Mouse (Mus musculus) lung, embryonic 16.5 days (tissue): Measurements from ENCODE around the gene Klf12. TPM values are rescaled to one million over a fixed set of nuclear protein-coding genes. Genes with fewer than 3 reads are reported as not detected.

Experiments
- ATAC-seq: fragments of 200-750 bp; cut with Nextera tagmentation; 2 replicates; pipeline ENCODE4 v1.8.0; 2017; ENCODE audit warnings: low read depth, mild to moderate bottlenecking, moderate library complexity
- H3K27ac ChIP-seq: fragments of 300-500 bp; sonication (generic); 2 replicates; pipeline ENCODE4 v1.5.1; 2014; ENCODE audit warnings: mild to moderate bottlenecking, control low read depth, low read length
- H3K27me3 ChIP-seq: fragments of 300-500 bp; sonication (generic); 2 replicates; pipeline ENCODE4 v1.6.1; 2014; ENCODE audit warnings: low read depth, low read length, mixed read lengths; ENCODE audit not compliant: control insufficient read depth, insufficient read depth
- H3K36me3 ChIP-seq: fragments of 300-500 bp; sonication (generic); 2 replicates; pipeline ENCODE4 v1.6.1; 2014; ENCODE audit warnings: low read length; ENCODE audit not compliant: control insufficient read depth, insufficient read depth
- H3K4me1 ChIP-seq: fragments of 300-500 bp; sonication (generic); replicated peaks from 2 replicates; pipeline ENCODE4 v1.6.1; 2014; ENCODE audit warnings: low read length, mixed read lengths; ENCODE audit not compliant: control insufficient read depth, insufficient read depth
- H3K4me2 ChIP-seq: fragments of 300-500 bp; sonication (generic); 2 replicates; pipeline ENCODE4 v1.6.1; 2014; ENCODE audit warnings: low read depth, low read length, control low read depth
- H3K4me3 ChIP-seq: fragments of 300-500 bp; sonication (generic); 2 replicates; pipeline ENCODE4 v1.5.1; 2014; ENCODE audit warnings: mild to moderate bottlenecking, low read length, control low read depth
- H3K9ac ChIP-seq: fragments of 300-500 bp; sonication (generic); 2 replicates; pipeline ENCODE4 v1.6.1; 2014; ENCODE audit warnings: low read length, control low read depth
- H3K9me3 ChIP-seq: fragments of 300-500 bp; sonication (generic); 2 replicates; pipeline ENCODE4 v1.6.1; 2016; ENCODE audit warnings: low read length; ENCODE audit not compliant: control insufficient read depth
- WGBS: fragments of 180-500 bp; shearing (Covaris S2); extraction: QIAGEN DNeasy Blood & Tissue Kit; methylation state at CpG from one replicate; pipeline ENCODE4 v1.1.7; 2014; 5-methylcytosine and 5-hydroxymethylcytosine counted together
- polyA plus RNA-seq: library from polyadenylated mRNA; unstranded; fragments of >200 nt; fragmentation: Nextera tagmentation; extraction: Ambion mirVana; gene quantifications from 2 replicates; pipeline ENCODE4 v1.2.1, GENCODE M21; 2015

Gene Klf12
- polyA plus RNA-seq, 1 experiment from 2014 or later: 10.8 TPM

DNA sequence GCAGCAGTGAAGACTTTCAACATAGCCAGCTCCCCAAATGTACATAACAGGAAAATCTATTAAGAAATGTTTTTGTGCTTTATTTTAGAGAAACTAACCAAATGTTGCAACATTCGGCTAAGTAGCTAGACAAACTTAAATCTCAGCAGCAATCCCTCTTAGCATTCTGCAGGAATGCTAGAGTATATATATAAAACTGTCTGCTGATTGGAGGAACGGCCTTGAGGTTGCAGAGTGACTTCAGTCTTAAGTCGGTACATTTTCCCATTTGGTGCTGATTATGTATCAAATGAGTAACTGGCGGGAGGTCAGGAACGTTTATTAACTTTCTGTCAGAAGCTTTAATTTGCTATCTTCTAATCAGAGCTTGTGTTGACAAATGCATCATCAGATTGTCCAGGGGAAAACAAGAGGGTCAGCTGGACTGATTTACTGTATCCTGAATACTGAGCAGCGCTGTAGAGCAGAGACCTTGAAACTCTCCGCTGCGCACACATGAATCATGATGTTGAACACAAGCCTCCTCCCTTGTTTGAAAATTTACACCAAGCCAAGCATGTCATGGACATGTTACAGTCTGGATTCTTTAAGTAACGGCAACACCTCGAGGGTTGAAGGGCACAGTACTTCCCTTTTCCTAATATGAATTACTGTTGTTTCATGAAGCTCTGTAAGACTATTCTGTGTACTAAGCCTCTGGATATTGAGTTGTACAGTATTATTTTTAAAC lies 323.8 kb downstream of the Klf12 start:
- Histone ChIP-seq H3K4me1 (0 out of 2 replicates have a peak, but pooled peaks cover 2% of the 10 kb centered on the region), H3K27ac (peak overlapping the region; percentile 4; the same call in 1 of the 2 replicates), H3K9ac (no peak overlapping the region), H3K9me3 (no peaks in the 10 kb centered on the region; the same call in 1 of the 2 replicates), H3K4me3 (no peak overlapping the region), H3K27me3 (no peaks in the 10 kb centered on the region), H3K4me2 (no peak overlapping the region), H3K36me3 (no peaks in the 10 kb centered on the region)
- peak; percentile 80 for ATAC-seq
- 52% methylated on average over 10 of the region's 10 CpGs for WGBS

DNA sequence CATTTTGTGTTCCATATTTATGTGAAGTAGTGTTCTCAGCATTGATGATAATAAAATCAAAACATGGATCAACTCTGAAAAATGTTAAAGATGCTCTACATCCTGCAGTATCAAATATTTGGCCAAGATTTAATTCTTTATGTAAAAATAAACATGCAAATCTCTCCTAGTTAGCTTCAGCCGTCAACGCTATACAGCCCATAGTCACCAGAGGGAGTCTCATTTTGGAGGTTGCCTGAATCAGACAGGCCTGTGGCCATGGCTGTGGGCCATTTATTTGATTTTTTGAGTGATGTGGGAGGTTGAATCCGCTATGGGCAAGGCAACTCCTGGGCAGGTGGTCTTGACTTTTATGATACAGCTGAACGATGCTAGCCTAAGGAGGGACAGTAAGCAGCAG lies 329.3 kb downstream of the Klf12 start:
- H3K36me3 ChIP-seq: no peaks in the 10 kb centered on the region
- H3K4me1 ChIP-seq: no peaks in the 10 kb centered on the region
- no peak overlapping the region for H3K27ac ChIP-seq
- ATAC-seq: no peak
- no peaks in the 10 kb centered on the region for H3K27me3 ChIP-seq
- no peaks in the 10 kb centered on the region for H3K9me3 ChIP-seq
- H3K4me2 ChIP-seq: no peak overlapping the region
- WGBS: 83% methylated on average over 4 of the region's 4 CpGs
- no peak overlapping the region for H3K9ac ChIP-seq
- H3K4me3 ChIP-seq: no peak overlapping the region

DNA sequence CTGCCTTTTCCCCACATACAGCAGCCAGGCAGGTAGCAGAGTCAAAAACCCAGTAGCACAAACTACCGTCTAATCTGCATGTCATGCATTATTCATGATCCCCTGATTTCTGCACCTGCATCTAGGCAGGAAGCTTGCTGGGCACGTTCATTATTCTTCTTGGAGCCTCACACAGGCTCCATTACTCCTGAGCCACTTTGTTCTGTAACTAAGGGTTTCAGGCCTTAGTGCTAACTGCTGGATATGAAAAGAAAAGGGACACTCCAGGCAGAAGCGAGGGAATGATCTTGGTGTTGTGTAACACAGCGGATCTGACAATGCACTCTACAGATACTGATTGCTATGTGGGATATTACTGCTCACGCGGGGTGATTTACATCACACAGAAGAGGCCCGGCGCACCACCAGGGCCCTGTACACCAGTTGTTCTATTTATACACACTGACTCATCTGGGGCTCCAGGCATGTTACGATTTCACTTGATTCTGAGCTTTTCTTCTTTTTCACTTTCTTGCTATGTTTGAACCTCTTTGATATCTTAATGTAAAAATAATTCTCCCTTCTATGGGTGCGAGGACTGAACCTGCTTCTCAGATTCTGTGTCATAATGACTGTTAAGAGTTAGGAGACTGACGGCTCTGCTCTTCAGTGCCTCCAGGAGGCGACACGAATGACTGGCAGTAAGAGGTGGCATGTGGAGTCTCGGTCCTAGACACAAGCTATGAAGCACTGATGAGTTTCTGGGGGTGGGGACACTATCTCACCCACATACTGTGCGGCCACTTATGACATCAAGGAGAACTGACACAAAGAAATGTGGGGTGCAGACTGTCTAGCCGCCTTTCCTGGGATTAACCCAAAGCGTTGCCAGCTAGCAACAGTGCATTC lies 340.0 kb downstream of the Klf12 start:
- no peaks in the 10 kb centered on the region for H3K27me3 ChIP-seq
- H3K27ac ChIP-seq: no peak overlapping the region
- H3K36me3 ChIP-seq: no peaks in the 10 kb centered on the region
- H3K4me3 ChIP-seq: no peak overlapping the region
- no peaks in the 10 kb centered on the region for H3K9me3 ChIP-seq
- no peak for ATAC-seq
- peaks cover 17% of the 10 kb centered on the region for H3K4me1 ChIP-seq
- H3K4me2 ChIP-seq: no peak overlapping the region
- no peak overlapping the region for H3K9ac ChIP-seq
- 75% methylated on average over 17 of the region's 17 CpGs for WGBS

DNA sequence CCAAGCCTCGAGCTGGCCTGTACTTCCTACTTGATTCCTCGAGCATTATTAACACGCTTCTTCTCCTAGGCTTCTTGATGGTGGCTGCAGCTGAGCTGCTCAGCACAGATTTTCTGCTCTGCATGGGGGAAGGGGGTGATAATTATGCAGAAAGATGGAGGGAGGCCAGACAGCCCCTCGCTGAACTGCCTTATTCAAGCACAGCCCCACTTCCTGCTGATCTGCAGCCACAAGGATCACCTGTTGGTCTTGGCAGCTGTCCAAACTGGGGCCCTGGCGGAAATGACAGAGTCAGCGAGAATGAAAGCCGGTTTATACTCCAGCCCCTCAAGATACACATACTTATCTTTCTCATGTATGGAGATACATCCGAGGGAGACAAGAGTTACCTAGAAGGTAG lies 341.3 kb downstream of the Klf12 start:
- peak overlapping the region; percentile 32 for H3K4me2 ChIP-seq

DNA sequence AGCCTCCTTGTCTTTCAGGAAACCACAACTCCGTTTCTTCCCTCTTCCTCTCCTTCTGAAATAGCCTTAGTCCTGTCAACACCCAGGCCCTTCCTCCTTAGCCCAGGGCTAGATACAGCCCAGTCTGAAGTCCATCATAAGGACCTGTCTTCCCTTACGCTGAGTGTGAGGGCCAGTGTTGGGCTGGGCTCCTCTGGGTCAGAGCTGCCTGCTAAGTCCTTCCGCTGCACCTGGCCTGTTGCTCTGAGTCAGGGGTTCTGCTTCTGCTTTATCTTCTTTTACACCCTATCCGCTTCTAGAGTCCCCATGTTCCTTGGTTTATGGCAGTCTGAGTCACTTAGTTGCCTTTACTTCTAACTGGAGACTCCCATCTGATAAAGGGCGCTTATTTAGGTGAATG lies 351.0 kb downstream of the Klf12 start:
- 81% methylated on average over 5 of the region's 5 CpGs for whole genome bisulfite sequencing
- no peak overlapping the region for H3K4me3 ChIP-seq
- no peaks in the 10 kb centered on the region for H3K36me3 ChIP-seq
- no peak overlapping the region for H3K9ac ChIP-seq
- H3K27ac ChIP-seq: no peak overlapping the region
- H3K9me3 ChIP-seq: no peaks in the 10 kb centered on the region
- no peak for ATAC-seq
- H3K27me3 ChIP-seq: no peaks in the 10 kb centered on the region
- H3K4me1 ChIP-seq: no peaks in the 10 kb centered on the region
- H3K4me2 ChIP-seq: no peak overlapping the region

More for the DNA sequence above, 341.3 kb downstream of the Klf12 start:
- Histone ChIP-seq H3K4me3 (no peak overlapping the region), H3K27ac (peak overlapping the region; percentile 67), H3K27me3 (no peaks in the 10 kb centered on the region), H3K36me3 (no peaks in the 10 kb centered on the region), H3K4me1 (peaks cover 17% of the 10 kb centered on the region), H3K9ac (no peak overlapping the region), H3K9me3 (no peaks in the 10 kb centered on the region)
- peak; percentile 91 for ATAC-seq
- WGBS: 5% methylated on average over 8 of the region's 8 CpGs

DNA sequence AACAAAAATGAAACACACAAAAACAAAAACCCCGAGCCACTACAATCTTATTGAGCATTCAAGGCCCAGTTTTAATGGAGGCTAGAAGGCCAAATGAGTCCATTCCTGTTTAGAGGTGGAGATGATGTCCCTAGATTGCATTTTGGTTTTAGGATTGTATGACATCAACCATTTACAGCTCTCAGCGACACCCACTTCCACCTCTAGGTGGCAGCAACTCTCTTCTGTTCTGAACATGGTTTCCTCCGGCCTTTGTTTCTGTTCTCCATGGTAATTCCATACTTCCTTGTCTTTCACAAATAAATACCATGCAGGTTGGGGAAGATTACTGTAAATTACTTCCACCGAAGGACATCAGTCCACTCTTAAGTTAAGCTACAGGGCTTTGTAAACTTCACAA lies 352.6 kb downstream of the Klf12 start:
- no peak overlapping the region for H3K4me3 ChIP-seq
- H3K27me3 ChIP-seq: no peaks in the 10 kb centered on the region
- H3K4me1 ChIP-seq: no peaks in the 10 kb centered on the region
- no peak overlapping the region for H3K9ac ChIP-seq
- H3K9me3 ChIP-seq: no peaks in the 10 kb centered on the region
- 7% methylated on average over 4 of the region's 4 CpGs for WGBS
- H3K27ac ChIP-seq: no peak overlapping the region
- ATAC-seq: no peak
- no peak overlapping the region for H3K4me2 ChIP-seq
- no peaks in the 10 kb centered on the region for H3K36me3 ChIP-seq

DNA sequence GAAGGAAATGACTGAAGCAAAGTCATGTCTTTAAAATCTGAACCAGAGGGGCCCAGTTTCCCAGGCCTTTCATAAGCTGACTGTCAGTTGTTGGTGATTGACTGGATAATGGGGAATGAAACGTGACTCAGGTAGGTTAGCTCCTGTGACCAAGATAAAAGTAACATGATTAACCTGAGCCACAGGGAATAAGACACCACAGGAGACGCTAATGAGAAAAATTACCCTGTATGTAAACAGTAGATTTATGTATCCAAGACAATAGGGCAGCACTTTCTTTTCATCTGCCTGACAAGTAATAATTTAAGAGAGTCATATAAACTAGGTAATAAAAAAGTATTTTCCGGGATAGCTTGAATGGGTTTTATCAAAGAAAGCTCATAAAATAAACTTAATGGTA lies 372.6 kb downstream of the Klf12 start:
- H3K4me3 ChIP-seq: no peak overlapping the region
- no peak overlapping the region for H3K9ac ChIP-seq
- H3K9me3 ChIP-seq: no peaks in the 10 kb centered on the region
- H3K36me3 ChIP-seq: no peaks in the 10 kb centered on the region
- WGBS: 60% methylated on average over 3 of the region's 3 CpGs
- H3K4me2 ChIP-seq: no peak overlapping the region
- H3K4me1 ChIP-seq: no peaks in the 10 kb centered on the region
- H3K27me3 ChIP-seq: no peaks in the 10 kb centered on the region
- ATAC-seq: no peak
- no peak overlapping the region for H3K27ac ChIP-seq

DNA sequence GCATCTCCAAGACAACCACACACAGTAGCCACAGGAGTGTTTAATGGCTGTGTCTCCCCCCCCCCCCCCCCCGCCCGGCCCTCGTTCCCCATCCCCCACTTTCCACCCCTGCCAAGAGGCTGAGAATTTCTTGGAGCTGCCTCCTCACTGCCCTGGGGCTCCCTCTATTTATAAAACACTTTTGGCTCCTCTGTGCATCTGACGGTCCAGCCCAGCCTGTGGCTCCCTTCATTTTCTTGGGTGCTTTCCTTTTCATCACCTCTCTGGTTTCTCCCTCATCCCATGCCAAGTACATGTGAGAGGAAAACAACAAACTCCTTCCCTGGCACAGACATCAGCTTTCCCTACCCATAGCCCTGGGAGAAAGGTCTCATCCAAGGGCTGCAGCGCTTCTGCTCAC lies 373.6 kb downstream of the Klf12 start:
- Histone ChIP-seq H3K9me3 (no peaks in the 10 kb centered on the region), H3K4me1 (no peaks in the 10 kb centered on the region), H3K36me3 (no peaks in the 10 kb centered on the region), H3K27me3 (no peaks in the 10 kb centered on the region), H3K4me3 (no peak overlapping the region), H3K4me2 (no peak overlapping the region), H3K27ac (no peak overlapping the region), H3K9ac (no peak overlapping the region)
- WGBS: 71% methylated on average over 2 of the region's 5 CpGs
- no peak for ATAC-seq

DNA sequence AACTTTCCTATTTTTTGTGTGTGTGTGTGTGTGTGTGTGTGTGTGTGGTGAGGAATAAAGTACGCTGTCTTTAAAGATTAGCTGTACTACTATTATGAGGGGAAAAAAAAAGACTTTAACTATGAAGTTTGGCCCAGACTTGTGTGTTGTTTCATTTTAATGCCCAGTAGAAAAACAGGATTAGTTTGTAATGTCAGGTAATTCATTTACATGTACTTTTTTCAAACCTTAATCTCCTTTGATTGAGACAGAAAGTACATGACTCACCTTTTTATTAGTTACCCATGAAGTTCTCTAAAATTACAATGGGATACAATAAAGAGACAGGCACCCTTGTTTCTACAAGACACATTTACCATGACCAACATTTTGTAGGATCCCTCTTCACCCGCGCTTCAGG lies 383.6 kb downstream of the Klf12 start:
- Histone ChIP-seq H3K9me3 (no peaks in the 10 kb centered on the region), H3K4me2 (no peak overlapping the region), H3K27me3 (no peaks in the 10 kb centered on the region), H3K36me3 (no peaks in the 10 kb centered on the region), H3K4me1 (no peaks in the 10 kb centered on the region; the same call in 1 of the 2 replicates), H3K4me3 (no peak overlapping the region), H3K9ac (no peak overlapping the region), H3K27ac (no peak overlapping the region)
- WGBS: 91% methylated on average over 3 of the region's 3 CpGs
- no peak for ATAC-seq
